Mouse (Mus musculus) kidney, embryonic 15.5 days (tissue): ENCODE measurements at regions not wholly inside any gene's neighbourhood (a gene's known extent, or its start where the extent isn't known, plus 50 kb on each side); places are given as distances from the start of the nearest gene placed in this dataset.

ENCODE experiments used
- ATAC-seq: fragments of 200-750 bp; cut with Nextera tagmentation; replicated peaks from 2 replicates; pipeline ENCODE4 v1.8.0; 2017; ENCODE audit warnings: moderate TSS enrichment; ENCODE audit not compliant: low FRiP score
- H3K27ac ChIP-seq: fragments of 300-500 bp; sonication (generic); 2 replicates; pipeline ENCODE4 v1.5.1; 2015; ENCODE audit warnings: mild to moderate bottlenecking, inconsistent platforms
- H3K27me3 ChIP-seq: fragments of 300-500 bp; sonication (generic); 2 replicates; pipeline ENCODE4 v1.6.1; 2015; ENCODE audit warnings: inconsistent platforms
- H3K36me3 ChIP-seq: fragments of 300-500 bp; sonication (generic); 2 replicates; pipeline ENCODE4 v1.6.1; 2015; ENCODE audit warnings: inconsistent platforms
- H3K4me1 ChIP-seq: fragments of 300-500 bp; sonication (generic); 2 replicates; pipeline ENCODE4 v1.6.1; 2015; ENCODE audit warnings: inconsistent platforms
- H3K4me2 ChIP-seq: fragments of 300-500 bp; sonication (generic); 2 replicates; pipeline ENCODE4 v1.6.1; 2015; ENCODE audit warnings: moderate library complexity, mild to moderate bottlenecking, inconsistent platforms
- H3K4me3 ChIP-seq: fragments of 300-500 bp; sonication (generic); replicated peaks from 2 replicates; pipeline ENCODE4 v1.5.1; 2015; ENCODE audit warnings: mild to moderate bottlenecking, inconsistent platforms
- H3K9ac ChIP-seq: fragments of 300-500 bp; sonication (generic); 2 replicates; pipeline ENCODE4 v1.6.1; 2015; ENCODE audit warnings: mild to moderate bottlenecking, inconsistent platforms
- H3K9me3 ChIP-seq: fragments of 300-500 bp; sonication (generic); replicated peaks from 2 replicates; pipeline ENCODE4 v1.6.1; 2016; ENCODE audit warnings: inconsistent platforms
- WGBS: fragments of 180-500 bp; shearing (Covaris S2); methylation state at CpG from one replicate; pipeline ENCODE4 v1.1.7; 2015; ENCODE audit warnings: mixed read lengths; 5-methylcytosine and 5-hydroxymethylcytosine counted together

DNA sequence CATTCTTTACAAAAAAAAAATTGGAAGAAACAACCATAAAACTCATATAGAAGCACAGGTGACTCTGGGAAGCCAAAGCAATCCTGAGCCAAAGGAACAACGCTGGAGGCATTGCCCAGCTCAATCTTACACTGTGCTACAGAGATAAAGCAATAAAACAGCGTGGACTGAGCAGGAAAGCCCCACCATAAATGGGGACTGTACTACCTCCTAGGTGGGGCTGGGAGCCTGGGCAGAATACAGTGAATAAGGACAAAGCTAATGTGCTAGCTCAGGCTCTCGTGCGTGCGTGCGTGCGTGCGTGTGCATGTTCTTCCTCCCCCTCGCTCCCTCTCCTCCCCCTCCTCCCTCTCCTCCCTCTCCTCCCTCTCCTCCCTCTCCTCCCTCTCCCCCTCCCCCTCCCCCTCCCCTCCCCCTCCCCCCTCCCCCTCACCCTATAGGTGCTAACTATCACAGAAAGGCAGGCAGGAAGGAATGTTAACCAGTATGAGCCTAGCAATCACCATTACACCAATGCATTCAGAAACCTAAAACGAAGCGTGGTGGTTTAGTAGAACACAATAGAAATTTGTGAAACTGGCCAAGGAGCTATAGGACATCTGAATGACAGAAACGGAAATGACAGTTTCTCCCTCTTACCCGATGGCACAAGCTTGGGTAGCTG lies 64.6 kb upstream of the 4932438A13Rik start:
- Histone ChIP-seq H3K27ac (no peak overlapping the region), H3K4me1 (peaks cover 5% of the 10 kb centered on the region; the same call in 1 of the 2 replicates), H3K9me3 (no peaks in the 10 kb centered on the region), H3K4me3 (no peak overlapping the region), H3K9ac (no peak overlapping the region), H3K36me3 (no peaks in the 10 kb centered on the region), H3K27me3 (no peaks in the 10 kb centered on the region), H3K4me2 (no peak overlapping the region)
- 55% methylated on average over 13 of the region's 13 CpGs for WGBS
- ATAC-seq = no peak

DNA sequence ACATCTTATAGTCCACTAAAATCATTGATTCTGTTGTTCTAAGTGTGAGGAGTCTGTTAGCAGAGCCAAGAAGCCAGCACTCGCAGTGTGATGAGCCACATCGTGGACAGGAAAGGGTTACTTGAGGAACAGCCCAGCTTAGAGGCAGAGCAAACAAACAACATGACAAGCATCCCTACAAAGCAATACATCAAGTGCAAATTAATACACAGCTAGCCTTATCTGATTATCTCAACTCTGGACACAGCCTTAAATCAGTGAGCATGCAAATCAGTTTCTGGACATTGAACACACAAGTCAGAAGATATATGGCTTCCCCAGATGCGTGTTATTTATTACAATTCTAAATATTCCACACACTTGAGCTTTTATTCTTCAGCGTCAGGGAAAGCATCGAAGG lies 52.4 kb upstream of the 4932438A13Rik start:
- H3K36me3 ChIP-seq = no peaks in the 10 kb centered on the region
- H3K9ac ChIP-seq = no peak overlapping the region
- no peak overlapping the region for H3K27ac ChIP-seq
- WGBS = 44% methylated on average over 5 of the region's 5 CpGs
- no peaks in the 10 kb centered on the region for H3K9me3 ChIP-seq
- no peak overlapping the region for H3K4me2 ChIP-seq
- H3K27me3 ChIP-seq = no peaks in the 10 kb centered on the region
- no peak overlapping the region for H3K4me3 ChIP-seq
- ATAC-seq = peak; percentile 43; the same call in 1 of the 2 replicates
- H3K4me1 ChIP-seq = no peaks in the 10 kb centered on the region
